Mouse (Mus musculus): ENCODE data around the gene Radil.

The Radil gene

DNA sequence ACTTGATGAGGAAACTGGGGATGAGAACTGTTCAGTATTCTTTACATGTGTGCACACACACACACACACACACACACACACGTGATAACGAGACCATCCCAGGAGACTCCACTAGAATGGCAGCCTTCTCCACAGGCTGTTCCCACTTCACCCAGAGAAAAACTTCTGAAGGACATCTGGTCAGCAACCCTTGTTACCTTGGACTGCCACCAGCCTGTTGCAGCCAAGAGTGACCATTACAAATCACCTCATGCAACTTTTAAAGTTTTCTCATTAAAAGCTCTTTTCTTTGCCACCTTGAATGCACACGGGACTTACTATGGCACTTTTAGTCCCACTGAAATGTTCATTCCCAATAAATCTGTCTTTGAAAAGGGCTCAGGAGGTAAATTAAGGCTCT lies 13.6 kb downstream of the Radil start:
- no peak for DNase-seq

GRCm38 (mm10) chr5:142535388-142535787 lies 15.5 kb downstream of the Radil start:
- DNase-seq: no peak

- DNase-seq: no peak
Observed at GRCm38 (mm10) chr5:142529915-142530314, 21.0 kb downstream of the Radil start, which contains the start of gene Papolb. Gene Papolb, minus strand, starts transcription at chr5:142530076.

GRCm38 (mm10) chr5:142524711-142525464 lies 26.0 kb downstream of the Radil start:
- DNase-seq: no peak

GRCm38 (mm10) chr5:142521195-142521866 lies 29.6 kb downstream of the Radil start:
- DNase-seq: no peak

DNA sequence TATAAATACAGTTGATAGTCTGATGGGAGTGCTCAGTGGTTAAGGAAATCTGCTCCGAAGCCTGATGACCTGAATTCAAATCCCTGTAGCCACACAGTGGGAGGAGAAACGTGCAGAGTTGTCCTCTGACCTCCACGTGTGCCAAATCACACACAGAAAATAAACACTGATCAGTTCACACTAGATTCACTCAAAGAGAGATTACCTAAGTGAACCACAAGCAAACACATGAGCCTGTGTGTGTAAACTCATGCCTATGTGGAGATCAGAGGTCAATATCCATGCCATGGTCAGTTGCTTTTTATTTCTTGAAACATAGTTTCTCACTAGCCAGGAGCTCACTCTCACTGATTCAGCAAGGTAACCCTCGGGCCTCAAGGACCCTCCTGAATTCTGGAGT lies 30.5 kb downstream of the Radil start:
- DNase-seq: no peak

DNA sequence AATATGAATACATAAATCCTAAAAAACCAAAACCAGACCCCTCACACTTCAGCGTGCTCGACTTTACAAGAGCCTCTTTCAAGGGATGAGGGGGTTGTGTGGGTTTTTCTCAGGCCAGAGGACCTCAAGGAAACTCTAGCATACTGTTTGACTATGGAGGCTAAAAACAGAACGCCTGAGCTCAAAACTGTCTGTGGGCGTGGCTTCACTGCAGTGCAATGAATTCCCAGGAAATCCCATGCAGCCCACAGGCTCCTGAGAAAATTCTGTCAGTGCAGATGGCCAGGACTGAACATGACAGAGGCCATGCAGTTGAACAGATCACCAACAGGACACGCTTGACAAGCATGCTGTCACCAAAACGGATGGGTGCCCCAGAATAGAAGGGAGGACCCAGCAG lies 31.9 kb downstream of the Radil start:
- DNase-seq: no peak

DNA sequence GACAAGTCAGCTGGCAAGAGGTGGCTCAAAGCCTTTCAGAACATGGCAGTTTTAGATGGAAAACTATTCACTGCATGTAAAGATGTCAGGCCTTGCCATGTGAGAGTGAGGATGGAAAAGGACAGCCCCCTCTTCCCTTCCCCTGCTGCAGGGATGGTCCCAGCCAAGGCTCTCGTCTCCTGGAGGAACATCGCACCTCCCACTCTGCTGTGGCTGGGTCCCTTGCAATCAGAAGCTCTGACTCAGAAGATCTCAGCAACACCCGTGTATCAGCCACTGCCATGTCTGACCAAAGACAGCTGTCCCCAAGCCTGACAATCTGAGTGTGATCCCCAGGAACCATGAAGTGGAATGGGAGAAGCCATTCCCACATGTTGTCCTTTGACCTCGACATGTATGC lies 38.8 kb downstream of the Radil start:
- DNase-seq: no peak

DNA sequence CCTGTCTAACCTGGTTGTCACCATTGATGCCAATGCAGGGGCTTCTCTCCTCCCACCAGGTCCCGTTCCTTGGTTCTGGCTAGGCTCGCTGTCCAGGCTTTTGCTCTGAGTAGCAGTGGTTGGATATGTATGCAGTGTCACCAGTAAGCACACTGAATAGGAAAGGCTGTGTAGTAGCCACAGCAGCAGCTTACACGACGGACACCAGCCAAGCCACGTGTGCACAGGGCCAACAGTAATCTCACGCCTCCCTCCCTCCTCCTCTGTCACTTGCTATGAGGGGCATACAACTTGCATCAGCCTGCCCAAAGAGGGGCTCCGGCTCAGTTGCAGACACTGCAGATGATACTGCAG lies 40.9 kb downstream of the Radil start:
- DNase-seq: no peak

GRCm38 (mm10) chr5:142509141-142510060 lies 41.5 kb downstream of the Radil start:
- peak; percentile 76 to 80 for DNase-seq

DNA sequence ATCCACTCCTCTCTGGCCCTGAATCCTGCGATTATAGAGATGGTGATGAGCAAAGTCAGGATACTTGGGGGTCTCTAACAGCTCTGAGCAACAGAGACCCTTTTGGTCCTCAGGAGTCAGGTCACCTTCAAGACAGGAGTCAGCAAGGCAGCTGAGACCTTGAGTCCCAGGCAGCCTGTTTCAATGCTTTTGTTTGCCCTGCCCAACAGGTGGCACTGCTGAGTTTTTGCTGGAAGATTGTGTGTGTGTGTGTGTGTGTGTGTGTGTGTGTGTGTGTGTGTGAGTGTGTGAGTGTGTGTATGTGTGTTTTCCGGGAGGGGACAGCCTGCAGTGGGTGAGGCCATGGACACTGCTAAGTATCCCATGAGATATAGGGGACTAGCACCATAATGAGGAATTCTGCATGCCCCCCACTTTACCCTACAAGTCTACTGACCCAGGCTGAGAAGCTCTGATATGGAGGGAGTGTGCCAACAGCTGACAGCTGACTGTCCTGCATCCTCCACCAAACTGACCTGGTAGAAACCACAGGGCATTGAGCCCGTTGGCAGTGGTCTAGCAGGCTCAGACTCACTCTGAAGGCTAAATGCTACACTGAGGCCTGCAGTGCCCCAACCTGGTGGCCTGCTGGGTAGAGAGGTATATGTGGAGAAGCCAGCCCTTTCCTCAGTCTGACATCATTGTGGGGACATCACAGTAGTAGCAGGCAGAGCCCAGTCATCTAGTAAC lies 45.0 kb downstream of the Radil start:
- DNase-seq: no peak

- no peak for DNase-seq
Observed at GRCm38 (mm10) chr5:142504175-142504574, 46.7 kb downstream of the Radil start.

DNA sequence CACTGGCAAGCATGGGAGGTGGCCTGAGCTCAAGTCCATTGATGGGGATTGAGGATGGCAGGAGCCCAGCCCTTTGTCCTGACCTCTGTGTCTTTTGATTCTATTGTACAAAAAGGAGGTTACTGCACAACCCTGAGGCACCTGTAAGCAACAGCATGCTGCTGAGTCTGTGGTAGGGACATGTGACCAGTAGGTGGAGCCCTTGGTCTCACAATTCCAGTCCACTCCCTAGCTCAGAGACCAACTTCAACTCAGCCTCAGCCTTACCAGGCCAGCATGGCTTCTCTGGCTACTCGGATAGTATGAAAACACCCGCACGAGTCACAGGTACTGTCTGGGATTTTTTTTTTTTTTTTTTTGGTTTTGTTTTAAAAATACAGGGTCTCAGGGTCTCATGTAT lies 48.5 kb downstream of the Radil start:
- peak; percentile 88 to 93 for DNase-seq

DNA sequence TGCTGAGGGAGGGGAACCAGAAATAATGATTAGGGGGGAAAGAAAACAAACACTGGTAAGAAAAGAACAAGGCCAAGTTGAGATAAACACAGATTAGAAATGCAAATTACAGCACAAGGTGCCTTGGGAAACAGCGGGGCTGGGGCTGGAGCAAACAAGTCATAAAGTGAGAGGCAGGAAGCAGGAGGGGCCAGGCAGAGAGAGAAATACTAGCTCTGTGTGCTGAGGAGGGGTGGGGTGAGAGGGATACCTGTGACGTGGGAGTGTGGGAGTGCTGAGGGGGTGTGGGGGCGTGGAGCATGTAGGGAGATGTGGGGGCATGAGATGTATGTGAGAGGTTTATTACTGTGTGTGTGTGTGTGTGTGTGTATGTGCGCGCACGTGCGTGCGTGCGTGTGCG lies 50.0 kb downstream of the Radil start:
- DNase-seq: no peak

GRCm38 (mm10) chr5:142498964-142499363 lies 51.9 kb downstream of the Radil start:
- peak; percentile 51 to 58 for DNase-seq

- peak; percentile 62 to 71 for DNase-seq
Observed at GRCm38 (mm10) chr5:142495321-142496096, 55.4 kb downstream of the Radil start.

GRCm38 (mm10) chr5:142493307-142493706 lies 57.6 kb downstream of the Radil start:
- DNase-seq: no peak

DNA sequence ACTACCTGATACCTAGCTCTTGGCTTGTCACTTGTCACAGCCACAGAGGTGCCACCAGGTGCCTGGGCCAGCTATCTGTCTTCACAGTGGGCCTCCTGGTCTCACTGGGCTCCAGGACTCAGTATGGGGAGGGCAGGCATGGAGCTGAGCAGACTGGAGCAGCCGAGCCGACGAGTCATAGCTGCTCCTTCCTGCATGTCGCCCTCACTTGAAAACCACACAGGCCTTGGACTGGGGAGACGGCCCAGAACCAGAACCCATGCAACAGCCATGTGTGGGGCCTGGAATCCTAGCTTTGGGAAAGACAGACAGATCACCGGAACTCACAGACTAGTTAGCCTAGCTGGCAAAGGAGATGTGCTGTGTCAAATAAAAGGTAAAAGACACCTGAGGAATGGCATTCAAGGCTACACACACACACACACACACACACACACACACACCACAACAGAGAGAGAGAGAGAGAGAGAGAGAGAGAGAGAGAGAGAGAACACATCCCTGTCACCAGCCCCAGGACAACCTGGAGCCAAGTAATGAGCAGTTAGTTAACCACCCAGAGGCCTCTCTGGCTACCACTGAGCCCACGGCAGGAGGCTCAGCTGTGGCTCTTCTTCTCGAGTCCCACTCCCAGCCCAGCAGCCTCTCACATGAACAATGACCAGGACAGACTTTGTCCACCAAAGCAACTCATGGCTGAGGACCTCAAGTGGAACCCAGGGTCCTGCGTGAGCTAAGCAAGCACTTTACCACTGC lies 60.8 kb downstream of the Radil start:
- no peak for DNase-seq

DNA sequence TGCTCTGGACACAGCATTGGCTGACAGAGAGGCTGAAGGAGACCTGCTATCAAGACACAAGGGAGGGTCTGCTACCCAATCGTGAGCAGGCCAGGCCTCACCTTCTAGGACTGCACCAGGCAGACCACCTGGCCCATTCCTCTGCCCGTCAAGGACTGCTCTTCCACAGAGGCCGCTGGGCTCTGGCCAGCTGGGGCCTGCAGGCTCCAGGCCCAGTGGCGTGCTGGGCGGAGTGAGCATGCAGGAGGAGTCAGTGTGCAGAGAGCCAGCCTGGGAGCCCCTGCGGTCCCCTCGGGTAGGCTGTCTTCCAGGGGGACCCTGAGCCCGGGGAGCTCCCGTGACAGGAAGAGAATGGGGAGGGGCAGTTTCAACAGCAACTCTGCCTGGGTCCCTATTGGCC lies 64.2 kb downstream of the Radil start:
- DNase-seq: no peak

- DNase-seq: no peak
Observed at GRCm38 (mm10) chr5:142483581-142483980, 67.3 kb downstream of the Radil start.

DNA sequence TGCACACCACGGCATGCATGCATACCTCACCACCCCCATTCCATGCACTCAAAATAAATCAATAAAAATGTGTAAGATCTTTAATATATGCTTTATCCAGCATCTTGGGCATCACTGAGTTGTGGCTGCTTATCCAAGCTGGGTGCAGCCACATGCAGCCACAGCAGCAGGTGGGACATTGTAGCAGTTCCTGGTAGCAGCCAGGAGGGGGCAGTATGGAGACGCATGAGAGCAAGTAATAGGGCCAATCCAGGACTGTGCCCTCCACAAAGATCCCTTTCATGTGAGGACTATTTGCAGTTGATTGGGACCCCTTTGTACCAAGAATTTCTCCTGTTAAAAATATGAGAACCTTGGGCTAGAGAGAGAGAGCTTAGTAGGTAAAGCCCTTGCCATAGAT lies 68.4 kb downstream of the Radil start:
- DNase-seq: no peak

All from cerebellum, postnatal 36 days (tissue).